Mouse (Mus musculus): ENCODE measurements around the gene Evi5. TPM values are rescaled to one million over a fixed set of nuclear protein-coding genes. Genes with fewer than 3 reads are reported as not detected.
A peak's percentile ranks its signal among the peaks of the same experiment; 100 is the strongest.

The Evi5 gene
- total and polyA plus RNA-seq, 3 experiments: 4.6 to 8.4 TPM; not detected in 1

DNA sequence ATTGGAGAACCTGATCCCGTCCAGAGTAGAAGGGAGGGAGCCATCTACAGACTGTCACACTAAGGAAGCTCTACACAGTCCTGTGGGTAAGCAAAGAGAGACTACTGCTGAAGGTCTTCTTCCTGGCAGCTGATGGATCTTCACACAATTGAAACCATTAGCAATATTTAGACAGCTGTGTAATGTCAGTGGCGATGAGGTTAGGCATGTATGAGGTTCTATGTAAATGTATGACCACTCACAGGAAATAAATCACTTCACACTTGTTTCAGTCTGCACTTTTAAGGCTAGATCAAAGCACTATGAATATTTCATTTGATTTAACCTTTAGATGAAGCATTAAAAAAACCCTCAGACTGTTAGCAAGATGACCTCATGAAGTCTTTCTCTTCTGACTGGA is 118.8 kb downstream of the Evi5 start:
- H3K9me3 ChIP-seq (replicated peaks; ENCODE audit: insufficient read depth, low read length): no peaks in the 10 kb centered on the region
- peaks cover 0 to 9% of the 10 kb centered on the region in 2 experiments; a peak in 2 of 4 replicates for H3K36me3 ChIP-seq (ENCODE audit: control insufficient read depth in 1 of 2, insufficient read depth in 2 of 2, low read length in 2 of 2)
- TF ChIP-seq MAZ (IDR thresholded peaks at IDR 0.05; ENCODE audit: low read depth, low read length) (no peak), ZC3H11A (IDR thresholded peaks at IDR 0.05; ENCODE audit: low read depth, low read length) (no peak), GATA1 (IDR thresholded peaks at IDR 0.05; ENCODE audit: low read depth, low read length) (no peak), SMC3 (IDR thresholded peaks at IDR 0.05; ENCODE audit: low read depth, low read length) (no peak), POLR2AphosphoS5 (IDR thresholded peaks at IDR 0.05; ENCODE audit: borderline replicate concordance, low read depth, low read length) (no peak), JUND (IDR thresholded peaks at IDR 0.05; ENCODE audit: low read depth, low read length) (no peak), MAX (IDR thresholded peaks at IDR 0.05; ENCODE audit: low read length) (no peak), MYC (IDR thresholded peaks at IDR 0.05; ENCODE audit: low read depth, low read length) (no peak), ELF1 (IDR thresholded peaks at IDR 0.05; ENCODE audit: low read depth, low read length) (no peak), USF2 (IDR thresholded peaks at IDR 0.05; ENCODE audit: borderline replicate concordance in 1 of 2, insufficient read depth in 1 of 2, low read depth in 1 of 2, low read length in 2 of 2) (no peak), TAL1 (IDR thresholded peaks at IDR 0.05; ENCODE audit: low read length) (no peak), CTCF (IDR thresholded peaks at IDR 0.05 in 2 of 3, conservative IDR thresholded peaks at IDR 0.05 in 1 of 3; ENCODE audit: control insufficient read depth in 1 of 3, insufficient read depth in 1 of 3, low read depth in 2 of 3, low read length in 3 of 3, poor library complexity in 1 of 3, severe bottlenecking in 1 of 3) (no peak)
- no peaks in the 10 kb centered on the region for H3K27me3 ChIP-seq (ENCODE audit: control insufficient read depth in 1 of 2, insufficient read depth in 2 of 2, low read length in 2 of 2)
- H3K4me1 ChIP-seq (ENCODE audit: control insufficient read depth in 1 of 2, insufficient read depth in 2 of 2, low read length in 2 of 2): peaks cover 0 to 8% of the 10 kb centered on the region in 2 experiments; a peak in 3 of 4 replicates
- H3K27ac ChIP-seq (ENCODE audit: control insufficient read depth, low read depth, low read length): no peak overlapping the region
- H3K9ac ChIP-seq (ENCODE audit: control insufficient read depth, low read depth, low read length, poor library complexity, severe bottlenecking): no peak overlapping the region
- no peak for DNase-seq (ENCODE audit: low read depth, low spot score)
- H3K79me2 ChIP-seq (ENCODE audit: control insufficient read depth, insufficient read depth, low read length, poor library complexity): no peaks in the 10 kb centered on the region
- H3K4me3 ChIP-seq (ENCODE audit: control insufficient read depth in 1 of 2, insufficient read depth in 1 of 2, low read depth in 2 of 2, low read length in 2 of 2): no peak overlapping the region

- no peak overlapping the region for H3K9ac ChIP-seq (ENCODE audit: control insufficient read depth, low read depth, low read length, poor library complexity, severe bottlenecking)
- no peak for DNase-seq (ENCODE audit: low read depth, low spot score)
- no peaks in the 10 kb centered on the region for H3K27me3 ChIP-seq (ENCODE audit: control insufficient read depth in 1 of 2, insufficient read depth in 2 of 2, low read length in 2 of 2)
- no peak overlapping the region for H3K4me3 ChIP-seq (ENCODE audit: control insufficient read depth in 1 of 2, insufficient read depth in 1 of 2, low read depth in 2 of 2, low read length in 2 of 2)
- no peak overlapping the region for H3K27ac ChIP-seq (ENCODE audit: control insufficient read depth, low read depth, low read length)
- H3K4me1 ChIP-seq (ENCODE audit: control insufficient read depth in 1 of 2, insufficient read depth in 2 of 2, low read length in 2 of 2): peaks cover 4 to 13% of the 10 kb centered on the region in 2 experiments
- H3K9me3 ChIP-seq (replicated peaks; ENCODE audit: insufficient read depth, low read length): no peaks in the 10 kb centered on the region
- no peaks in the 10 kb centered on the region for H3K79me2 ChIP-seq (ENCODE audit: control insufficient read depth, insufficient read depth, low read length, poor library complexity)
- 0 out of 2 replicates have a peak, but pooled peaks have one; percentile 11 for TF ChIP-seq RCOR1 (IDR thresholded peaks at IDR 0.05; ENCODE audit: low read depth, low read length)
- TF ChIP-seq ZMIZ1 (IDR thresholded peaks at IDR 0.05; ENCODE audit: low read depth, low read length): no peak
- peaks cover 0 to 12% of the 10 kb centered on the region in 2 experiments; a peak in 2 of 4 replicates for H3K36me3 ChIP-seq (ENCODE audit: control insufficient read depth in 1 of 2, insufficient read depth in 2 of 2, low read length in 2 of 2)
These were observed 120.2 kb downstream of the Evi5 start for GRCm38 (mm10) chr5:107754740-107755139.

DNA sequence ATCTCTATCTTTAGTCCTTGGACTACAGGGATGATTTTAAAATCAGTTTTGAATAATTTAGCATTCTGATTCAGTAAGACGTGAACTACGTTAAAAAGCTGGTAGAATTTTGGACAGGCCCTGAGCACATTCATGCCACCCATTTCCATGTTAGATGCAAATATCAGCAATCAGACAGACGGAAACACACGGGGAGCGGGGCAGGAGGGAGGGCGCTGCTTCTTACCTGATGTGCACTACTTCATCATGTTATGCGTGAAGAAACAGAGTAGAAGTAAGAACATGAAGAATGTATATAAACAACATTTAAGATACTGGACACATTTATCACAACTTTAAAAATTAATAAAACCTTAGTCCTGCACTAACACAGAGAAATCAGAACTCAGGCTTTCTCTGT is 121.3 kb downstream of the Evi5 start:
- H3K36me3 ChIP-seq (ENCODE audit: control insufficient read depth in 1 of 2, insufficient read depth in 2 of 2, low read length in 2 of 2): peaks cover 0 to 20% of the 10 kb centered on the region in 2 experiments; a peak in 2 of 4 replicates
- DNase-seq (ENCODE audit: low read depth, low spot score): no peak
- no peaks in the 10 kb centered on the region for H3K27me3 ChIP-seq (ENCODE audit: control insufficient read depth in 1 of 2, insufficient read depth in 2 of 2, low read length in 2 of 2)
- TF ChIP-seq CHD2 (IDR thresholded peaks at IDR 0.05; ENCODE audit: low read length): no peak
- TF ChIP-seq TAL1 (IDR thresholded peaks at IDR 0.05; ENCODE audit: low read length): no peak
- no peak for TF ChIP-seq ZMIZ1 (IDR thresholded peaks at IDR 0.05; ENCODE audit: low read depth, low read length)
- TF ChIP-seq MXI1 (IDR thresholded peaks at IDR 0.05; ENCODE audit: low read depth, low read length): no peak
- TF ChIP-seq JUND (IDR thresholded peaks at IDR 0.05; ENCODE audit: low read depth, low read length): no peak
- no peak for TF ChIP-seq NRF1 (IDR thresholded peaks at IDR 0.05; ENCODE audit: insufficient read depth, low read depth, low read length, poor library complexity, severe bottlenecking)
- H3K4me1 ChIP-seq (ENCODE audit: control insufficient read depth in 1 of 2, insufficient read depth in 2 of 2, low read length in 2 of 2): peaks cover 15 to 17% of the 10 kb centered on the region in 2 experiments
- no peak overlapping the region for H3K27ac ChIP-seq (ENCODE audit: control insufficient read depth, low read depth, low read length)
- H3K9me3 ChIP-seq (replicated peaks; ENCODE audit: insufficient read depth, low read length): no peaks in the 10 kb centered on the region
- H3K4me3 ChIP-seq (ENCODE audit: control insufficient read depth in 1 of 2, insufficient read depth in 1 of 2, low read depth in 2 of 2, low read length in 2 of 2): no peak overlapping the region
- no peaks in the 10 kb centered on the region for H3K79me2 ChIP-seq (ENCODE audit: control insufficient read depth, insufficient read depth, low read length, poor library complexity)
- H3K9ac ChIP-seq (ENCODE audit: control insufficient read depth, low read depth, low read length, poor library complexity, severe bottlenecking): no peak overlapping the region

Measured in MEL (cell line).